ENCODE assay signal across 12 mouse cellular contexts in the genomic region with DNA sequence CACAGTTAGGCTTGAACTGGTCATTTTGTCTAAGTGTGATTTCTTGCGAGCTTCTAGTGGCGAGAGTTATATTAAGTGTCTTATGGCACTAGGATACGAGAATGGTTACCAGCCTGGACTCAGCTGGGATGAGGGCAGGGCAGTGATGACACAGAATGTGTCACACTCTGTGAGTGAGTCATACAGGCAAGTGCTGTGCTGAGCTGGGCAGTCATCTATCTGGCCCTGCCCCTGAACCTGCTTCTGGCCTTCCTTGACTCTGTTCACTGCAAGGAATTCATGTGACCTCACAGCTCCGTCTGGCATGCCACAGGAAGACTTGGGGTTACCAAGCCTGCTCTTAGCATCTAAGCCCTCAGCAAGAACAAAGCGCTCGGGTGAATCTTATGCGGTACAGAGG. TPM values are rescaled to one million over a fixed set of nuclear protein-coding genes. Genes with fewer than 3 reads are reported as not detected.
DNase-seq lines count a peak whose midpoint lies in the region; ATAC-seq and TF ChIP-seq lines count a peak whose summit lies in the region.
"Had no signal": no experiment of that assay in that cellular context is flagged by ENCODE, and none has a peak within 500 bp of the region (broad histone marks: within the 10 kb centered on the region; RNA-seq: fewer than 3 reads in every experiment).

No protein-coding gene starts in this region.

- ATAC-seq in kidney, embryonic 15.5 days (replicated peaks; ENCODE audit: low FRiP score): peak; percentile 29; the same call in 1 of the 2 replicates
- peak; percentile 88 for ATAC-seq in intestine, embryonic 16.5 days
- ATAC-seq: forebrain, embryonic 13.5 days had no signal

- WGBS in kidney, embryonic 15.5 days: 82% methylated on average over 7 of the region's 7 CpGs
- WGBS in intestine, embryonic 16.5 days: 71% methylated on average over 7 of the region's 7 CpGs

- no peaks in the 10 kb centered on the region for H3K79me3 ChIP-seq in C2C12 (ENCODE audit: low read depth)

- H3K36me3 ChIP-seq in kidney, embryonic 15.5 days: no peaks in the 10 kb centered on the region
- no peaks in the 10 kb centered on the region for H3K36me3 ChIP-seq in C2C12 (ENCODE audit: control insufficient read depth, insufficient read depth)
- no peaks in the 10 kb centered on the region for H3K36me3 ChIP-seq in intestine, embryonic 16.5 days (ENCODE audit: control insufficient read depth, insufficient read depth, low read length)
- H3K36me3 ChIP-seq: embryonic facial prominence, embryonic 10.5 days had no signal

- peaks cover 10% of the 10 kb centered on the region for H3K4me1 ChIP-seq in kidney, embryonic 15.5 days
- H3K4me1 ChIP-seq in intestine, embryonic 16.5 days (ENCODE audit: control insufficient read depth, insufficient read depth, low read length): peaks cover 20% of the 10 kb centered on the region
- H3K4me1 ChIP-seq: forebrain, embryonic 13.5 days had no signal

- no peak for TF ChIP-seq CTCF in C2C12 (IDR thresholded peaks at IDR 0.05; ENCODE audit: control insufficient read depth, insufficient read depth, insufficient read length)

- DNase-seq in kidney, postnatal 25 days: no peak
- DNase-seq in adrenal gland, postnatal 10 days: peak; percentile 55
- DNase-seq in spleen, adult 12 weeks (ENCODE audit: low spot score): no peak
- no peak for DNase-seq in thymus, postnatal 14 days
- DNase-seq: cerebellum, adult 18-20 months; kidney, adult 2 months; thymus, postnatal 36 days had no signal

- no peaks in the 10 kb centered on the region for H3K9me3 ChIP-seq in kidney, embryonic 15.5 days (replicated peaks)
- no peaks in the 10 kb centered on the region for H3K9me3 ChIP-seq in intestine, embryonic 16.5 days (ENCODE audit: control insufficient read depth, low read length)
- H3K9me3 ChIP-seq: embryonic facial prominence, embryonic 10.5 days; forebrain, embryonic 13.5 days had no signal

- H3K9ac ChIP-seq in kidney, embryonic 15.5 days: no peak overlapping the region
- no peak overlapping the region for H3K9ac ChIP-seq in intestine, embryonic 16.5 days (ENCODE audit: low read depth, low read length)
- H3K9ac ChIP-seq: forebrain, embryonic 13.5 days had no signal

- no peak overlapping the region for H3K4me3 ChIP-seq in kidney, embryonic 15.5 days (replicated peaks)
- H3K4me3 ChIP-seq in C2C12 (ENCODE audit: insufficient read depth, poor library complexity, severe bottlenecking): no peak overlapping the region
- no peak overlapping the region for H3K4me3 ChIP-seq in intestine, embryonic 16.5 days (ENCODE audit: low read length)
- H3K4me3 ChIP-seq: embryonic facial prominence, embryonic 10.5 days; forebrain, embryonic 13.5 days had no signal

- H3K27ac ChIP-seq in kidney, embryonic 15.5 days: no peak overlapping the region
- peak overlapping the region; percentile 76; the same call in 1 of the 2 replicates for H3K27ac ChIP-seq in intestine, embryonic 16.5 days (ENCODE audit: low read length)
- H3K27ac ChIP-seq: embryonic facial prominence, embryonic 10.5 days; forebrain, embryonic 13.5 days had no signal

- no peak overlapping the region for H3K4me2 ChIP-seq in kidney, embryonic 15.5 days
- H3K4me2 ChIP-seq in intestine, embryonic 16.5 days (ENCODE audit: low read depth, low read length): no peak overlapping the region
- H3K4me2 ChIP-seq: forebrain, embryonic 13.5 days had no signal

- no peaks in the 10 kb centered on the region for H3K79me2 ChIP-seq in C2C12 (ENCODE audit: control insufficient read depth, insufficient read depth)

- H3K27me3 ChIP-seq in kidney, embryonic 15.5 days: no peaks in the 10 kb centered on the region
- H3K27me3 ChIP-seq in C2C12 (ENCODE audit: control insufficient read depth, insufficient read depth, insufficient read length): no peaks in the 10 kb centered on the region
- no peaks in the 10 kb centered on the region for H3K27me3 ChIP-seq in intestine, embryonic 16.5 days (replicated peaks; ENCODE audit: control insufficient read depth, insufficient read depth, low read length)
- H3K27me3 ChIP-seq: forebrain, embryonic 13.5 days had no signal

- H3ac ChIP-seq in C2C12 (ENCODE audit: control insufficient read depth, insufficient read length, low read depth): no peak overlapping the region

TF ChIP-seq in C2C12, 6 proteins besides CTCF, POLR2A, EP300 and RAD21:
- TF ChIP-seq CEBPB (IDR thresholded peaks at IDR 0.05; ENCODE audit: low read depth): no peak
- peak; percentile 33 for TF ChIP-seq FOSL1 (IDR thresholded peaks at IDR 0.05; ENCODE audit: insufficient read depth, low read length, poor library complexity, severe bottlenecking)
- no peak for TF ChIP-seq MAX (IDR thresholded peaks at IDR 0.05)

RNA-seq across cellular contexts. Expression of a gene that starts 16.3 kb away (rescaled TPM):
- 1.1 and 1.7 TPM in 2 replicates for polyA plus RNA-seq in kidney, embryonic 15.5 days (2015; fragmentation: Nextera tagmentation; extraction: Ambion mirVana)
- 1.1 TPM for polyA plus RNA-seq in C2C12 (2012; fragmentation: generic; extraction: Trizol)
- 10 to 100 TPM; 10.0 to 10.2 TPM for total RNA-seq in adrenal gland, postnatal 10 days (2021)
- polyA plus RNA-seq in intestine, embryonic 16.5 days (2015; fragmentation: Nextera tagmentation; extraction: Ambion mirVana): 20.5 and 25.2 TPM in 2 replicates

RNA-seq across cellular contexts. Expression of a gene that starts 41.0 kb away (rescaled TPM):
- polyA plus RNA-seq in kidney, embryonic 15.5 days (2015; fragmentation: Nextera tagmentation; extraction: Ambion mirVana): 34.3 and 36.5 TPM in 2 replicates
- polyA plus RNA-seq in C2C12 (2012; fragmentation: generic; extraction: Trizol): 5.7 TPM
- 10 to 100 TPM; 12.9 to 17.9 TPM for total RNA-seq in adrenal gland, postnatal 10 days (2021)
- polyA plus RNA-seq in intestine, embryonic 16.5 days (2015; fragmentation: Nextera tagmentation; extraction: Ambion mirVana): 24.1 and 27.5 TPM in 2 replicates
